Mouse (Mus musculus) hindbrain, postnatal 0 days (tissue): ENCODE results near the gene 1700037C18Rik. TPM values are rescaled to one million over a fixed set of nuclear protein-coding genes. Genes with fewer than 3 reads are reported as not detected.
A peak's percentile ranks its signal among the peaks of the same experiment; 100 is the strongest.

ENCODE experiments used
- ATAC-seq: fragments of 200-750 bp; cut with Nextera tagmentation; 2 replicates; pipeline ENCODE4 v1.8.0; 2017; ENCODE audit warnings: mild to moderate bottlenecking, moderate TSS enrichment, moderate library complexity
- DNase-seq: peaks from one replicate; pipeline ENCODE4 v3.0.0-alpha.2; 2015; ENCODE audit warnings: low spot score
- H3K27ac ChIP-seq: fragments of 300-500 bp; sonication (generic); 2 replicates; pipeline ENCODE4 v1.5.1; 2014; ENCODE audit warnings: mild to moderate bottlenecking
- H3K27me3 ChIP-seq: fragments of 300-500 bp; sonication (generic); 2 replicates; pipeline ENCODE4 v1.6.1; 2014; ENCODE audit warnings: low read length, mixed read lengths; ENCODE audit not compliant: insufficient read depth
- H3K36me3 ChIP-seq: fragments of 300-500 bp; sonication (generic); 2 replicates; pipeline ENCODE4 v1.6.1; 2014; ENCODE audit warnings: low read length, mixed read lengths; ENCODE audit not compliant: insufficient read depth
- H3K4me1 ChIP-seq: fragments of 300-500 bp; sonication (generic); 2 replicates; pipeline ENCODE4 v1.6.1; 2014; ENCODE audit warnings: antibody characterized with exemption, low read length, mixed read lengths; ENCODE audit not compliant: insufficient read depth
- H3K4me2 ChIP-seq: fragments of 300-500 bp; sonication (generic); 2 replicates; pipeline ENCODE4 v1.6.1; 2014; ENCODE audit warnings: low read depth, mild to moderate bottlenecking, low read length, moderate library complexity, mixed read lengths
- H3K4me3 ChIP-seq: fragments of 300-500 bp; sonication (generic); 2 replicates; pipeline ENCODE4 v1.5.1; 2014; ENCODE audit warnings: low read length
- H3K9ac ChIP-seq: fragments of 300-500 bp; sonication (generic); replicated peaks from 2 replicates; pipeline ENCODE4 v1.6.1; 2014; ENCODE audit warnings: mild to moderate bottlenecking, low read length, moderate library complexity, mixed read lengths
- H3K9me3 ChIP-seq: fragments of 300-500 bp; sonication (generic); 2 replicates; pipeline ENCODE4 v1.6.1; 2016; ENCODE audit warnings: low read length, mixed read lengths
- CTCF ChIP-seq: IDR thresholded peaks from 2 replicates; pipeline ENCODE4 v1.5.1; 2016; ENCODE audit warnings: antibody characterized with exemption, control low read depth, low read depth
- WGBS: fragments of 180-500 bp; shearing (Covaris S2); extraction: QIAGEN DNeasy Blood & Tissue Kit; methylation state at CpG from one replicate; pipeline ENCODE4 v1.1.7; 2014; 5-methylcytosine and 5-hydroxymethylcytosine counted together
- polyA plus RNA-seq: library from polyadenylated mRNA; unstranded; fragments of >200 nt; fragmentation: Nextera tagmentation; extraction: Ambion mirVana; gene quantifications from 2 replicates; pipeline ENCODE4 v1.2.1, GENCODE M21; 2015
- total RNA-seq: library from RNA; depleted of rRNA; stranded (reverse); fragments of >200 nt; gene quantifications from 2 replicates; pipeline ENCODE4 v1.2.3, GENCODE M21; 2014

1700037C18Rik gene
- total and polyA plus RNA-seq, 2 experiments from 2014 or later = 7.9 to 12.7 TPM

- DNase-seq = no peak
- Histone ChIP-seq H3K4me2 (no peak overlapping the region), H3K27ac (no peak overlapping the region), H3K9ac (no peak overlapping the region), H3K36me3 (peaks cover 22% of the 10 kb centered on the region), H3K9me3 (no peaks in the 10 kb centered on the region), H3K4me1 (no peaks in the 10 kb centered on the region), H3K27me3 (no peaks in the 10 kb centered on the region), H3K4me3 (no peak overlapping the region)
- 75% methylated on average over 1 of the region's 1 CpGs for WGBS
- ATAC-seq = no peak
- TF ChIP-seq CTCF = no peak
Measured at GRCm38 (mm10) chr16:3928582-3928981, 20.1 kb upstream of the 1700037C18Rik start.

GRCm38 (mm10) chr16:3923966-3924365 is 15.5 kb upstream of the 1700037C18Rik start:
- Histone ChIP-seq H3K27me3 (no peaks in the 10 kb centered on the region), H3K9ac (no peak overlapping the region), H3K9me3 (no peaks in the 10 kb centered on the region), H3K4me3 (no peak overlapping the region), H3K4me1 (no peaks in the 10 kb centered on the region), H3K27ac (no peak overlapping the region), H3K4me2 (no peak overlapping the region), H3K36me3 (peaks cover 30% of the 10 kb centered on the region)
- ATAC-seq (no peak), DNase-seq (no peak)
- WGBS = 90% methylated on average over 4 of the region's 4 CpGs
- no peak for TF ChIP-seq CTCF

GRCm38 (mm10) chr16:3923515-3923914 is 15.0 kb upstream of the 1700037C18Rik start:
- no peak overlapping the region for H3K4me3 ChIP-seq
- no peaks in the 10 kb centered on the region for H3K9me3 ChIP-seq
- H3K9ac ChIP-seq = no peak overlapping the region
- no peak for TF ChIP-seq CTCF
- DNase-seq (no peak), ATAC-seq (no peak)
- peaks cover 30% of the 10 kb centered on the region for H3K36me3 ChIP-seq
- WGBS = 94% methylated on average over 3 of the region's 3 CpGs
- H3K4me2 ChIP-seq = no peak overlapping the region
- no peaks in the 10 kb centered on the region for H3K4me1 ChIP-seq
- no peak overlapping the region for H3K27ac ChIP-seq
- no peaks in the 10 kb centered on the region for H3K27me3 ChIP-seq

- no peak for TF ChIP-seq CTCF
- H3K36me3 ChIP-seq = peaks cover 34% of the 10 kb centered on the region
- DNase-seq (no peak), ATAC-seq (no peak)
- no peak overlapping the region for H3K4me2 ChIP-seq
- H3K9me3 ChIP-seq = no peaks in the 10 kb centered on the region
- H3K9ac ChIP-seq = no peak overlapping the region
- no peaks in the 10 kb centered on the region for H3K27me3 ChIP-seq
- H3K27ac ChIP-seq = no peak overlapping the region
- no peak overlapping the region for H3K4me3 ChIP-seq
- H3K4me1 ChIP-seq = no peaks in the 10 kb centered on the region
- 91% methylated on average over 2 of the region's 2 CpGs for WGBS
Measured at GRCm38 (mm10) chr16:3920756-3921155, 12.3 kb upstream of the 1700037C18Rik start.

- DNase-seq = no peak
- H3K9ac ChIP-seq = peak overlapping the region; percentile 67
- H3K36me3 ChIP-seq = peaks cover 24% of the 10 kb centered on the region
- WGBS = 5% methylated on average over 20 of the region's 20 CpGs
- H3K4me2 ChIP-seq = peak overlapping the region; percentile 74
- no peaks in the 10 kb centered on the region for H3K9me3 ChIP-seq
- peak overlapping the region; percentile 82 for H3K27ac ChIP-seq
- peak overlapping the region; percentile 66 for H3K4me3 ChIP-seq
- no peaks in the 10 kb centered on the region for H3K27me3 ChIP-seq
- peaks cover 5% of the 10 kb centered on the region for H3K4me1 ChIP-seq
- ATAC-seq = peak; percentile 38
- no peak for TF ChIP-seq CTCF
Measured at GRCm38 (mm10) chr16:3909118-3909517, 629 bp upstream of the 1700037C18Rik start.

GRCm38 (mm10) chr16:3907471-3907870 is 1.0 kb downstream of the 1700037C18Rik start:
- H3K27me3 ChIP-seq = no peaks in the 10 kb centered on the region
- 76% methylated on average over 2 of the region's 2 CpGs for WGBS
- ATAC-seq (no peak), DNase-seq (no peak)
- TF ChIP-seq CTCF = no peak
- H3K36me3 ChIP-seq = peaks cover 21% of the 10 kb centered on the region
- no peak overlapping the region for H3K4me3 ChIP-seq
- H3K27ac ChIP-seq = no peak overlapping the region
- no peak overlapping the region for H3K4me2 ChIP-seq
- no peaks in the 10 kb centered on the region for H3K9me3 ChIP-seq
- H3K4me1 ChIP-seq = peaks cover 5% of the 10 kb centered on the region
- H3K9ac ChIP-seq = no peak overlapping the region

GRCm38 (mm10) chr16:3896553-3896952 is 11.9 kb downstream of the 1700037C18Rik start:
- DNase-seq (no peak), ATAC-seq (no peak)
- Histone ChIP-seq H3K27ac (no peak overlapping the region), H3K4me2 (no peak overlapping the region), H3K9ac (no peak overlapping the region), H3K4me1 (no peaks in the 10 kb centered on the region), H3K36me3 (peaks cover 45% of the 10 kb centered on the region), H3K9me3 (no peaks in the 10 kb centered on the region), H3K27me3 (no peaks in the 10 kb centered on the region), H3K4me3 (no peak overlapping the region)
- WGBS = 86% methylated on average over 1 of the region's 1 CpGs
- no peak for TF ChIP-seq CTCF
